Mouse (Mus musculus): ENCODE data around the gene Eml3.
"Not testable (repeated sequence)": the region's sequence is repeated elsewhere in the genome, so short reads cannot be mapped to it uniquely, and the experiment has no call there.

Eml3 gene

GRCm38 (mm10) chr19:8952241-8952640, 22.9 kb downstream of the Eml3 start:
- no peak for DNase-seq (ENCODE audit: low spot score in 2 of 2)

- DNase-seq (ENCODE audit: low spot score in 2 of 2), result peak; percentile 92 to 96
Measured at GRCm38 (mm10) chr19:8953135-8954039, 24.0 kb downstream of the Eml3 start, which contains the start of gene Tut1. Gene Tut1, plus strand, starts transcription at chr19:8953847.

GRCm38 (mm10) chr19:8954171-8954570, 24.8 kb downstream of the Eml3 start:
- DNase-seq (ENCODE audit: low spot score in 2 of 2), result no peak

GRCm38 (mm10) chr19:8962256-8962655, 32.9 kb downstream of the Eml3 start:
- DNase-seq (ENCODE audit: low spot score in 2 of 2), result no peak

- DNase-seq (ENCODE audit: low spot score in 2 of 2), result no peak
Measured at GRCm38 (mm10) chr19:8965075-8965474, 35.7 kb downstream of the Eml3 start.

- DNase-seq (ENCODE audit: low spot score in 2 of 2), result peak in 1 of 2 experiments; percentile 39
Measured at GRCm38 (mm10) chr19:8965771-8966170, 36.4 kb downstream of the Eml3 start.

GRCm38 (mm10) chr19:8966198-8966589, 36.8 kb downstream of the Eml3 start:
- DNase-seq (ENCODE audit: low spot score in 2 of 2), result no peak

GRCm38 (mm10) chr19:8966590-8967372, 37.4 kb downstream of the Eml3 start, which contains the start of gene Eef1g:
Gene Eef1g, plus strand, starts transcription at chr19:8967041.
- DNase-seq (ENCODE audit: low spot score in 2 of 2), result peak; percentile 100

- no peak for DNase-seq (ENCODE audit: low spot score in 2 of 2)
Measured at GRCm38 (mm10) chr19:8967373-8967743, 38.0 kb downstream of the Eml3 start.

GRCm38 (mm10) chr19:8967893-8968292, 38.5 kb downstream of the Eml3 start:
- DNase-seq (ENCODE audit: low spot score in 2 of 2), result no peak

- not testable (repeated sequence) for DNase-seq (ENCODE audit: low spot score in 2 of 2)
Measured at GRCm38 (mm10) chr19:8972491-8972890, 43.1 kb downstream of the Eml3 start.

- DNase-seq (ENCODE audit: low spot score in 2 of 2), result no peak
Measured at GRCm38 (mm10) chr19:8974638-8975037, 45.3 kb downstream of the Eml3 start.

- DNase-seq (ENCODE audit: low spot score in 2 of 2), result no peak
Measured at GRCm38 (mm10) chr19:8975491-8975890, 46.1 kb downstream of the Eml3 start.

GRCm38 (mm10) chr19:8976535-8976934, 47.2 kb downstream of the Eml3 start:
- DNase-seq (ENCODE audit: low spot score in 2 of 2), result peak; percentile 54 to 66

- no peak for DNase-seq (ENCODE audit: low spot score in 2 of 2)
Measured at GRCm38 (mm10) chr19:8980771-8981170, 51.4 kb downstream of the Eml3 start.

GRCm38 (mm10) chr19:8981450-8982168, 52.3 kb downstream of the Eml3 start:
- no peak for DNase-seq (ENCODE audit: low spot score in 2 of 2)

- DNase-seq (ENCODE audit: low spot score in 2 of 2), result no peak
Measured at GRCm38 (mm10) chr19:8982303-8983149, 53.2 kb downstream of the Eml3 start.

- DNase-seq (ENCODE audit: low spot score in 2 of 2), result no peak
Measured at GRCm38 (mm10) chr19:8983150-8983650, 53.8 kb downstream of the Eml3 start.

GRCm38 (mm10) chr19:8984255-8984868, 55.0 kb downstream of the Eml3 start:
- DNase-seq (ENCODE audit: low spot score in 2 of 2), result peak; percentile 83 to 87

- no peak for DNase-seq (ENCODE audit: low spot score in 2 of 2)
Measured at GRCm38 (mm10) chr19:8985891-8986290, 56.5 kb downstream of the Eml3 start.

Measured in heart, adult 9 months (tissue).